Comparison of ENCODE assay signal across 8 mouse cellular contexts in genomic region chr8:125669700-125670195, GRCm38 (mm10). TPM values are rescaled to one million over a fixed set of nuclear protein-coding genes. Genes with fewer than 3 reads are reported as not detected.
DNase-seq lines count a peak whose midpoint lies in the region; ATAC-seq and TF ChIP-seq lines count a peak whose summit lies in the region.

TSS of gene Map10 (plus strand) at chr8:125669818.

- no peak for DNase-seq in G1E (ENCODE audit: low spot score)
- DNase-seq in cerebellum, adult 9-11 months = peak; percentile 89
- peak; percentile 84 for DNase-seq in frontal cortex, postnatal 25 days (ENCODE audit: low spot score in 2 of 2)
- DNase-seq in layer of hippocampus, postnatal 10 days (ENCODE audit: low spot score in 2 of 2) = peak; percentile 88 to 94
- DNase-seq in ovary, postnatal 10 days (ENCODE audit: low spot score) = peak; percentile 48
- DNase-seq in thymus, adult 2 months = peak; percentile 81

- peak within 1 kb of the TSS; percentile 81 for H3K27ac ChIP-seq in hindbrain, embryonic 13.5 days
- peak within 1 kb of the TSS; percentile 32; the same call in 1 of the 2 replicates for H3K27ac ChIP-seq in lung, embryonic 16.5 days (ENCODE audit: low read length)
- no peak within 1 kb of the TSS for H3K27ac ChIP-seq in thymus, adult 2 months (ENCODE audit: control insufficient read depth, insufficient read depth, low read length)

- no peaks in the 10 kb centered on the region for H3K4me1 ChIP-seq in G1E (ENCODE audit: insufficient read depth, low read depth, low read length)
- peaks cover 18% of the 10 kb centered on the region for H3K4me1 ChIP-seq in hindbrain, embryonic 13.5 days (replicated peaks)
- peaks cover 22% of the 10 kb centered on the region for H3K4me1 ChIP-seq in lung, embryonic 16.5 days (replicated peaks; ENCODE audit: control insufficient read depth, insufficient read depth, low read length)
- H3K4me1 ChIP-seq in thymus, adult 2 months (replicated peaks; ENCODE audit: control insufficient read depth, insufficient read depth, low read length) = peaks cover 23% of the 10 kb centered on the region

- H3K9me3 ChIP-seq in G1E (replicated peaks) = peaks cover 67% of the 10 kb centered on the region
- peaks cover 21% of the 10 kb centered on the region for H3K9me3 ChIP-seq in hindbrain, embryonic 13.5 days
- peaks cover 27% of the 10 kb centered on the region for H3K9me3 ChIP-seq in lung, embryonic 16.5 days (ENCODE audit: control insufficient read depth, low read length)

- under 1% methylated on average over 45 of the region's 62 CpGs for WGBS in hindbrain, embryonic 13.5 days
- 2% methylated on average over 46 of the region's 62 CpGs for WGBS in lung, embryonic 16.5 days
- WGBS in thymus, adult 2 months = 9% methylated on average over 62 of the region's 62 CpGs

- no peak for ATAC-seq in G1E (ENCODE audit: extremely low read depth, insufficient number of reproducible peaks, low FRiP score, poor library complexity, severe bottlenecking)
- peak; percentile 87 for ATAC-seq in hindbrain, embryonic 13.5 days (ENCODE audit: low FRiP score)
- peak; percentile 88 for ATAC-seq in lung, embryonic 16.5 days (ENCODE audit: low read depth)

- no peaks in the 10 kb centered on the region for H3K36me3 ChIP-seq in G1E (replicated peaks)
- H3K36me3 ChIP-seq in hindbrain, embryonic 13.5 days = peaks cover 18% of the 10 kb centered on the region
- peaks cover 18% of the 10 kb centered on the region for H3K36me3 ChIP-seq in lung, embryonic 16.5 days (ENCODE audit: control insufficient read depth, insufficient read depth, low read length)
- no peaks in the 10 kb centered on the region for H3K36me3 ChIP-seq in thymus, adult 2 months (ENCODE audit: control insufficient read depth, insufficient read depth, low read length)

- peak within 1 kb of the TSS; percentile 80 for H3K9ac ChIP-seq in hindbrain, embryonic 13.5 days
- H3K9ac ChIP-seq in lung, embryonic 16.5 days (ENCODE audit: low read length) = peak within 1 kb of the TSS; percentile 76

- peak; percentile 27; the same call in 1 of the 2 replicates for TF ChIP-seq POLR2A in thymus, adult 2 months (IDR thresholded peaks at IDR 0.05; ENCODE audit: control insufficient read depth, extremely low read depth, insufficient read depth, low read length, poor library complexity)

- no peaks in the 10 kb centered on the region for H3K27me3 ChIP-seq in G1E (ENCODE audit: insufficient read depth, low read length)
- H3K27me3 ChIP-seq in hindbrain, embryonic 13.5 days = 0 out of 2 replicates have a peak, but pooled peaks cover 2% of the 10 kb centered on the region
- no peaks in the 10 kb centered on the region for H3K27me3 ChIP-seq in lung, embryonic 16.5 days (ENCODE audit: control insufficient read depth, insufficient read depth, low read depth, low read length)
- no peaks in the 10 kb centered on the region for H3K27me3 ChIP-seq in thymus, adult 2 months (ENCODE audit: control insufficient read depth, insufficient read depth, low read length)

- no peak for TF ChIP-seq CTCF in G1E (IDR thresholded peaks at IDR 0.05; ENCODE audit: low read depth, low read length)
- TF ChIP-seq CTCF in thymus, adult 2 months (IDR thresholded peaks at IDR 0.05; ENCODE audit: borderline replicate concordance, control insufficient read depth, extremely low read depth, insufficient read depth, low read length, poor library complexity) = 0 out of 2 replicates have a peak, but pooled peaks have one; percentile 24

- peak within 1 kb of the TSS; percentile 89 for H3K4me2 ChIP-seq in hindbrain, embryonic 13.5 days
- H3K4me2 ChIP-seq in lung, embryonic 16.5 days (ENCODE audit: low read depth, low read length) = peak within 1 kb of the TSS; percentile 93

- H3K4me3 ChIP-seq in G1E (ENCODE audit: low read depth, low read length) = peak within 1 kb of the TSS; percentile 2; the same call in 1 of the 2 replicates
- H3K4me3 ChIP-seq in hindbrain, embryonic 13.5 days = peak within 1 kb of the TSS; percentile 56
- H3K4me3 ChIP-seq in lung, embryonic 16.5 days (ENCODE audit: low read length) = peak within 1 kb of the TSS; percentile 53
- H3K4me3 ChIP-seq in thymus, adult 2 months (ENCODE audit: control insufficient read depth, insufficient read depth, low read length) = peak within 1 kb of the TSS; percentile 66

RNA-seq across cellular contexts. Expression of gene Map10, which starts in this region (rescaled TPM):
- total RNA-seq in G1E (2014; fragmentation: Nextera tagmentation) = not detected in 2 replicates
- 0.05 and 0.06 TPM in 2 replicates for total RNA-seq in G1E (2017)
- not detected in 2 replicates for polyA plus RNA-seq in G1E (2012)
- 7.0 and 8.0 TPM in 2 replicates for polyA plus RNA-seq in hindbrain, embryonic 13.5 days (2015; fragmentation: Nextera tagmentation; extraction: Ambion mirVana)
- 1 to 10 TPM; 4.4 to 4.6 TPM for total RNA-seq in layer of hippocampus, postnatal 10 days (2021)
- 5.3 and 6.8 TPM in 2 replicates for polyA plus RNA-seq in lung, embryonic 16.5 days (2015; fragmentation: Nextera tagmentation; extraction: Ambion mirVana)
- 1.5 and 2.5 TPM in 2 replicates for polyA plus RNA-seq in thymus, adult 2 months (2012; rRNA removed)

Comparison
In these comparisons a context has a peak if more than half of its experiments do, and no peak if none do; other contexts are left out.
1. RNA of gene Map10 (total RNA-seq): 4.4 to 4.6 TPM in layer of hippocampus, postnatal 10 days; 0.05 to 0.06 TPM in G1E; every median in the first group is over 4 times any median in the second.
2. H3K4me3 ChIP-seq: peak in every context shown above with its lines; median percentile 66 in thymus, adult 2 months; 56 in hindbrain, embryonic 13.5 days; 53 in lung, embryonic 16.5 days; 2 in G1E.